Mouse (Mus musculus) lung, embryonic 15.5 days (tissue): ENCODE data around the gene Dcaf10. TPM values are rescaled to one million over a fixed set of nuclear protein-coding genes. Genes with fewer than 3 reads are reported as not detected.
"Not testable (repeated sequence)": the region's sequence is repeated elsewhere in the genome, so short reads cannot be mapped to it uniquely, and the experiment has no call there.

Experiments
- ATAC-seq: fragments of 200-750 bp; cut with Nextera tagmentation; 2 replicates; pipeline ENCODE4 v1.8.0; 2017; ENCODE audit warnings: moderate number of reproducible peaks, borderline replicate concordance; ENCODE audit not compliant: low FRiP score, low TSS enrichment; ENCODE audit errors: extremely low read depth
- H3K27ac ChIP-seq: fragments of 300-500 bp; sonication (generic); 2 replicates; pipeline ENCODE4 v1.5.1; 2015; ENCODE audit warnings: moderate library complexity, mild to moderate bottlenecking, inconsistent platforms
- H3K27me3 ChIP-seq: fragments of 300-500 bp; sonication (generic); 2 replicates; pipeline ENCODE4 v1.6.1; 2015; ENCODE audit warnings: inconsistent platforms
- H3K36me3 ChIP-seq: fragments of 300-500 bp; sonication (generic); 2 replicates; pipeline ENCODE4 v1.6.1; 2015; ENCODE audit warnings: inconsistent platforms
- H3K4me1 ChIP-seq: fragments of 300-500 bp; sonication (generic); 2 replicates; pipeline ENCODE4 v1.6.1; 2015; ENCODE audit warnings: inconsistent platforms
- H3K4me2 ChIP-seq: fragments of 300-500 bp; sonication (generic); 2 replicates; pipeline ENCODE4 v1.6.1; 2015; ENCODE audit warnings: inconsistent platforms, mild to moderate bottlenecking, moderate library complexity
- H3K4me3 ChIP-seq: fragments of 300-500 bp; sonication (generic); 2 replicates; pipeline ENCODE4 v1.5.1; 2015; ENCODE audit warnings: mild to moderate bottlenecking, inconsistent platforms
- H3K9ac ChIP-seq: fragments of 300-500 bp; sonication (generic); 2 replicates; pipeline ENCODE4 v1.6.1; 2015; ENCODE audit warnings: inconsistent platforms
- H3K9me3 ChIP-seq: fragments of 300-500 bp; sonication (generic); 2 replicates; pipeline ENCODE4 v1.6.1; 2016; ENCODE audit warnings: inconsistent platforms
- whole genome bisulfite sequencing: fragments of 180-500 bp; shearing (Covaris S2); methylation state at CpG from one replicate; pipeline ENCODE4 v1.1.7; 2015; 5-methylcytosine and 5-hydroxymethylcytosine counted together
- polyA plus RNA-seq: library from polyadenylated mRNA; unstranded; fragments of >200 nt; fragmentation: Nextera tagmentation; extraction: Ambion mirVana; gene quantifications from 2 replicates; pipeline ENCODE4 v1.2.1, GENCODE M21; 2015

The Dcaf10 gene
- polyA plus RNA-seq, 1 experiment from 2014 or later, result 12.5 TPM

DNA sequence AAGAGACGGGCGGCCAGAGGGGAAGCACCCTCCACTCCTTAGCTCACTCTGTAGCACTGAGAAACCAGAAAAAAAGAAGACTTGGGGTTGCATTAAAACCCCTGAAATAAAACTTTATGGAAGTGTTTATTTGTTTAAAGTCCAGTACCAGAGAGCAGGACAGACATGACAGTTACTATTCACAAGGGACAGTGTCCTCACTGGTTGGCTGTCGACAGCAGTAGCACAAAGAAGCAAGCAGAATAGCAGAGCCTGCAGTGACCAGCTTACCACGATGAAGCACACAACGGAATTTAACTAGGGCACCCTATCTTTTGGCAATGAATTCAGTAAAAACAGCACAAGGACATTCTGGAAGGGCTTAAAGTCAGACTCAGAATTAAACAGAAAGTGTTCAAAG is 56.4 kb downstream of the Dcaf10 start:
- not testable (repeated sequence) for H3K4me1 ChIP-seq, H3K4me2 ChIP-seq, ATAC-seq, H3K9ac ChIP-seq, H3K27me3 ChIP-seq, H3K27ac ChIP-seq, H3K9me3 ChIP-seq, H3K4me3 ChIP-seq
- WGBS, result 81% methylated on average over 5 of the region's 5 CpGs
- H3K36me3 ChIP-seq, result peaks cover 57% of the 10 kb centered on the region

- Histone ChIP-seq H3K4me1 (peaks cover 17% of the 10 kb centered on the region), H3K4me2 (no peak overlapping the region), H3K9ac (no peak overlapping the region), H3K9me3 (no peaks in the 10 kb centered on the region), H3K4me3 (no peak overlapping the region), H3K27ac (no peak overlapping the region), H3K27me3 (no peaks in the 10 kb centered on the region), H3K36me3 (peaks cover 70% of the 10 kb centered on the region)
- 92% methylated on average over 45 of the region's 45 CpGs for WGBS
- no peak for ATAC-seq
Observed at GRCm38 (mm10) chr4:45399421-45400210, 57.7 kb downstream of the Dcaf10 start.

DNA sequence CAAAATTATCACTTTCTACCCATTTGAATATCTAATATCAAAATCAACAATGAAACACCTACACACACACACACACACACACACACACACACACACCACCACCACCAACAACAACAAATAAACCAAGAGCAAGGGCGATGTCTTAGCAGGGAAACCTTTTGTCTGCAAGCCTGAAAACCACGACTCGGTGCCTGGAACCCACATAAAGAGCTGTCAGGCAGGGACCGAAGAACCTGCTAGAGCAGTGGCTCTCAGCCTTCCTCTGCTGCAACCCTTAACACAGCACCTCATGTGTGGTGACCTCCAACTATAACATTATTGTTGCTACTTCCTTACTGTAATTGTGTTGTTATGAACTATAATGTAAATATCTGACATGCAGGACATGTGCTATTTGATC is 60.4 kb downstream of the Dcaf10 start:
- Histone ChIP-seq H3K9ac (no peak overlapping the region), H3K9me3 (no peaks in the 10 kb centered on the region), H3K4me1 (peaks cover 38% of the 10 kb centered on the region), H3K4me2 (no peak overlapping the region), H3K27me3 (no peaks in the 10 kb centered on the region), H3K36me3 (peaks cover 65% of the 10 kb centered on the region), H3K4me3 (no peak overlapping the region), H3K27ac (no peak overlapping the region)
- 83% methylated on average over 4 of the region's 4 CpGs for WGBS
- no peak for ATAC-seq

DNA sequence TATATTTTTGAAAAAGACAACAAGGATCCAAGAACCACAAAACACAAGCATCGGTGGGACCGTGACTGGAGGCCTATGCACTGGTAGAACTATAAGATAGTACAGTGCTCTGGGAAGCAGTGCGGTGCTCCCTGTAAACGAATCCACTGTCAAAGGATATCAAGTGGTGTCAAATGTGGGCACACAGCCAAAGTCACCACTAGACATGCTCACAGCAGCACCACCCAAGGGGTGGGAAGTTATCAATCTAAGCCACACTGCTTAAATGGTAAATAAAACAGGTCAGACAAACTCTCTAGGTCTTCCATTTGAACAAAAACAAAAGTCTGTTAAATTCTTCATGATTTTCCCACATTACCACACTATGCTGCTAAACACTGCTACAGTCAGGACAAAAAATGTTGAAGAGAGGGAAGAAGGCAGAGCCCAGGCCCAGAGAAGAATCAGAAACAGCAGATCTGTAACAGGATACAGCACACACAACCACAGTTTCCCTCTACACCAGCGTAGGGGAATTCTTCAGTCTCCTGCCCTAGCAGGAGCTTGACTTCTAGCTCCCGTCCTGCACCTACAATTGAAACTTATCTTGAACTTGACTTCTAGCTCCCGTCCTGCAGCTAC is 61.1 kb downstream of the Dcaf10 start:
- Histone ChIP-seq H3K36me3 (peaks cover 60% of the 10 kb centered on the region), H3K27me3 (no peaks in the 10 kb centered on the region), H3K9me3 (no peaks in the 10 kb centered on the region), H3K9ac (no peak overlapping the region), H3K4me2 (no peak overlapping the region), H3K4me1 (peaks cover 43% of the 10 kb centered on the region), H3K4me3 (no peak overlapping the region), H3K27ac (peak overlapping the region; percentile 37; the same call in 1 of the 2 replicates)
- WGBS, result 55% methylated on average over 7 of the region's 7 CpGs
- ATAC-seq, result no peak

GRCm38 (mm10) chr4:45403499-45403878 is 61.6 kb downstream of the Dcaf10 start:
- Histone ChIP-seq H3K4me3 (no peak overlapping the region), H3K9me3 (no peaks in the 10 kb centered on the region), H3K27ac (0 out of 2 replicates have a peak overlapping the region, but pooled peaks have one; percentile 37), H3K4me1 (peaks cover 43% of the 10 kb centered on the region), H3K36me3 (peaks cover 56% of the 10 kb centered on the region), H3K27me3 (no peaks in the 10 kb centered on the region), H3K9ac (no peak overlapping the region), H3K4me2 (no peak overlapping the region)
- no peak for ATAC-seq
- WGBS, result 63% methylated on average over 7 of the region's 7 CpGs

- no peaks in the 10 kb centered on the region for H3K9me3 ChIP-seq
- WGBS, result 89% methylated on average over 7 of the region's 7 CpGs
- no peak overlapping the region for H3K9ac ChIP-seq
- ATAC-seq, result no peak
- H3K27me3 ChIP-seq, result no peaks in the 10 kb centered on the region
- peaks cover 51% of the 10 kb centered on the region for H3K36me3 ChIP-seq
- H3K4me1 ChIP-seq, result peaks cover 44% of the 10 kb centered on the region
- 0 out of 2 replicates have a peak overlapping the region, but pooled peaks have one; percentile 37 for H3K27ac ChIP-seq
- H3K4me2 ChIP-seq, result no peak overlapping the region
- no peak overlapping the region for H3K4me3 ChIP-seq
Observed at GRCm38 (mm10) chr4:45404086-45404485, 62.2 kb downstream of the Dcaf10 start.

- Histone ChIP-seq H3K4me2 (no peak overlapping the region), H3K36me3 (peaks cover 39% of the 10 kb centered on the region), H3K9ac (no peak overlapping the region), H3K4me1 (peaks cover 47% of the 10 kb centered on the region), H3K27me3 (no peaks in the 10 kb centered on the region), H3K27ac (no peak overlapping the region), H3K4me3 (no peak overlapping the region), H3K9me3 (no peaks in the 10 kb centered on the region)
- WGBS, result 61% methylated on average over 7 of the region's 7 CpGs
- ATAC-seq, result no peak
Observed at GRCm38 (mm10) chr4:45405315-45405714, 63.4 kb downstream of the Dcaf10 start.

DNA sequence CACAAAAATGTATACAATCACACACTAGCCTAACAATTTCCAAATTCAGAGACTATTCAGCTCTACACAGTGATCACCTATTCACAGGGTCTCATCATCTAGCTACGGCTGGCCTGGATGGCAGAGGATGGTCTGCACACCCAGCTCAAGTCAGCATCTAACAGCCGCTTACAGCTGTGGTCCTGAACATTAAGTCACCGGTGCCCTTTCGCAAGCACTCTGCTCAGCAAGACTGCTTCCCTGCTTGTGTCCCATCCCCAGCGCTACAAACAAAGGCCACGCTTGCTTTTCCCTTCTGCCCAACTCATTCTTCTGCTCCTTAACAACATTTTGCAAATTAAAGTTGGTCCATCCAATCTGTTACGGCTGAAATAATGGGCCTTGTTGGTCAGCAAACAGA is 64.5 kb downstream of the Dcaf10 start:
- no peak overlapping the region for H3K27ac ChIP-seq
- no peak overlapping the region for H3K9ac ChIP-seq
- peak overlapping the region; percentile 75 for H3K4me2 ChIP-seq
- ATAC-seq, result no peak
- WGBS, result 80% methylated on average over 7 of the region's 7 CpGs
- no peaks in the 10 kb centered on the region for H3K27me3 ChIP-seq
- H3K4me3 ChIP-seq, result 0 out of 2 replicates have a peak overlapping the region, but pooled peaks have one; percentile 99
- peaks cover 47% of the 10 kb centered on the region for H3K4me1 ChIP-seq
- no peaks in the 10 kb centered on the region for H3K9me3 ChIP-seq
- peaks cover 33% of the 10 kb centered on the region for H3K36me3 ChIP-seq

- Histone ChIP-seq H3K27ac (no peak overlapping the region), H3K9ac (peak overlapping the region; percentile 99), H3K4me3 (peak overlapping the region; percentile 99), H3K4me2 (peak overlapping the region; percentile 75), H3K9me3 (no peaks in the 10 kb centered on the region), H3K36me3 (peaks cover 27% of the 10 kb centered on the region), H3K4me1 (peaks cover 47% of the 10 kb centered on the region), H3K27me3 (no peaks in the 10 kb centered on the region)
- no peak for ATAC-seq
- 40% methylated on average over 5 of the region's 5 CpGs for WGBS
Observed at GRCm38 (mm10) chr4:45407001-45407702, 65.3 kb downstream of the Dcaf10 start.

- Histone ChIP-seq H3K9ac (peak overlapping the region; percentile 99), H3K36me3 (peaks cover 21% of the 10 kb centered on the region), H3K4me2 (peak overlapping the region; percentile 75), H3K4me1 (peaks cover 46% of the 10 kb centered on the region), H3K27me3 (no peaks in the 10 kb centered on the region), H3K27ac (peak overlapping the region; percentile 92), H3K4me3 (peak overlapping the region; percentile 99), H3K9me3 (no peaks in the 10 kb centered on the region)
- no peak for ATAC-seq
- under 1% methylated on average over 19 of the region's 19 CpGs for WGBS
Observed at GRCm38 (mm10) chr4:45407703-45408334, 65.9 kb downstream of the Dcaf10 start.

DNA sequence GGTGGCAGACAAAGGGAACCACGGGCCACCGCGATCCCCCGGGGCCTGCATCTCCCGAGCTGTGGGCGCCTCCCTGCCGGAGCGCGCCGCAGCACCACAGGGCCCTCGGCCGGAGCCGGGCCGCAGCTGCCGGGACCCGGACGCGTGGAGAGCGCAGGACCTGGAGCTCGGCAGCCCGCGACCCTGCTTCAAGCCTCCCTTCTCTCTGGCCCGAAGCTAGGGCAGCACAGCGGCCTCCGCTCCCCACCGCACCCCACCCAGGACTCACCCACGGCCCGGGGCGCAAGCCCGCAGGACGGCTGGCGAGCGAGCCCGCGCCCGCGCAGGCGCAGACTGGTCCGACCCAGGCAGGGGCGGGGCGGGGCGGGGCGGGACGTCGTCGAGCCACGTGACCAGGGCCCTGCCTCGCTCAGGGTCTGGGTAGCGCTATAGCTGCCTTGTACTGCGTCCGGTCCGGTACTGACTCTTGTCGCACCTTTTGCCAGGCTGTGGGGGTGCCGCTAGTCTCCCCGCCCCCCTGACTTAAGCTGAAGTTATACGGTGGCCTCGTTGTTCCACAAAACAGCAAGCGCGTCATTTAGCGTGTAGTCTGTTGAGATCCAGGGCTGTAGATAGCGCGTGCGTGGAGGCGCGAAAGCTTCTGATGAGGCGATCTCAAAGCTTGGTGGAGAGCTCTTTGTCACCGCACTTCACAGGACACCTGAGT is 66.7 kb downstream of the Dcaf10 start, which contains the start of gene Slc25a51:
Gene Slc25a51 (minus strand): TSS at position 340 of the 706 bp plus-strand sequence.
- ATAC-seq, result peak; percentile 98
- Histone ChIP-seq H3K4me2 (peak within 1 kb of the TSS; percentile 75), H3K4me1 (peaks cover 39% of the 10 kb centered on the region), H3K9me3 (no peaks in the 10 kb centered on the region), H3K27ac (peak within 1 kb of the TSS; percentile 92), H3K9ac (peak within 1 kb of the TSS; percentile 99), H3K4me3 (peak within 1 kb of the TSS; percentile 99), H3K27me3 (no peaks in the 10 kb centered on the region), H3K36me3 (peaks cover 14% of the 10 kb centered on the region)
- under 1% methylated on average over 38 of the region's 67 CpGs for WGBS
